Mouse (Mus musculus) forebrain, embryonic 14.5 days (tissue): ENCODE data around the gene Gm49711. TPM values are rescaled to one million over a fixed set of nuclear protein-coding genes. Genes with fewer than 3 reads are reported as not detected.

ENCODE experiments used
- ATAC-seq: fragments of 200-750 bp; cut with Nextera tagmentation; 2 replicates; pipeline ENCODE4 v1.8.0; 2017; ENCODE audit warnings: mild to moderate bottlenecking, moderate library complexity
- DNase-seq: peaks from one replicate; pipeline ENCODE4 v3.0.0-alpha.2; 2015; ENCODE audit warnings: low spot score
- H3K27ac ChIP-seq: fragments of 300-500 bp; sonication (generic); 2 replicates; pipeline ENCODE4 v1.5.1; 2014; ENCODE audit warnings: low read depth, mild to moderate bottlenecking, control low read depth, low read length, moderate library complexity
- H3K27me3 ChIP-seq: fragments of 300-500 bp; sonication (generic); replicated peaks from 2 replicates; pipeline ENCODE4 v1.6.1; 2014; ENCODE audit warnings: low read length, control low read depth, mixed read lengths; ENCODE audit not compliant: control insufficient read depth, insufficient read depth
- H3K36me3 ChIP-seq: fragments of 300-500 bp; sonication (generic); 2 replicates; pipeline ENCODE4 v1.6.1; 2014; ENCODE audit warnings: low read length, control low read depth; ENCODE audit not compliant: control insufficient read depth, insufficient read depth
- H3K4me1 ChIP-seq: fragments of 300-500 bp; sonication (generic); 2 replicates; pipeline ENCODE4 v1.6.1; 2014; ENCODE audit warnings: antibody characterized with exemption, low read length, control low read depth; ENCODE audit not compliant: control insufficient read depth, insufficient read depth
- H3K4me2 ChIP-seq: fragments of 300-500 bp; sonication (generic); 2 replicates; pipeline ENCODE4 v1.6.1; 2014; ENCODE audit warnings: mild to moderate bottlenecking, control low read depth, low read length
- H3K4me3 ChIP-seq: fragments of 300-500 bp; sonication (generic); 2 replicates; pipeline ENCODE4 v1.5.1; 2014; ENCODE audit warnings: low read depth, low read length, control low read depth
- H3K9ac ChIP-seq: fragments of 300-500 bp; sonication (generic); 2 replicates; pipeline ENCODE4 v1.6.1; 2014; ENCODE audit warnings: mild to moderate bottlenecking, low read length, control low read depth, moderate library complexity
- H3K9me3 ChIP-seq: fragments of 300-500 bp; sonication (generic); replicated peaks from 2 replicates; pipeline ENCODE4 v1.6.1; 2016; ENCODE audit warnings: low read length, control low read depth, mixed read lengths; ENCODE audit not compliant: control insufficient read depth
- WGBS: fragments of 180-500 bp; shearing (Covaris S2); extraction: QIAGEN DNeasy Blood & Tissue Kit; methylation state at CpG from one replicate; pipeline ENCODE4 v1.1.7; 2014; 5-methylcytosine and 5-hydroxymethylcytosine counted together
- polyA plus RNA-seq: library from polyadenylated mRNA; unstranded; fragments of >200 nt; fragmentation: Nextera tagmentation; extraction: Ambion mirVana; gene quantifications from 2 replicates; pipeline ENCODE4 v1.2.1, GENCODE M21; 2014

The Gm49711 gene
- polyA plus RNA-seq, 1 experiment from 2014 or later, result 0.63 TPM

- no peaks in the 10 kb centered on the region for H3K27me3 ChIP-seq
- 75% methylated on average over 4 of the region's 4 CpGs for WGBS
- 0 out of 2 replicates have a peak, but pooled peaks cover 2% of the 10 kb centered on the region for H3K4me1 ChIP-seq
- H3K4me2 ChIP-seq, result no peak overlapping the region
- no peak for ATAC-seq
- no peaks in the 10 kb centered on the region for H3K9me3 ChIP-seq
- no peak for DNase-seq
- no peak overlapping the region for H3K9ac ChIP-seq
- H3K36me3 ChIP-seq, result no peaks in the 10 kb centered on the region
- H3K27ac ChIP-seq, result no peak overlapping the region
- no peak overlapping the region for H3K4me3 ChIP-seq
Observed at GRCm38 (mm10) chr16:92163545-92163944, 105.4 kb downstream of the Gm49711 start.

- Histone ChIP-seq H3K9ac (no peak overlapping the region), H3K4me3 (no peak overlapping the region), H3K27ac (no peak overlapping the region), H3K4me1 (no peaks in the 10 kb centered on the region), H3K4me2 (no peak overlapping the region), H3K9me3 (no peaks in the 10 kb centered on the region), H3K27me3 (no peaks in the 10 kb centered on the region), H3K36me3 (no peaks in the 10 kb centered on the region)
- DNase-seq (no peak), ATAC-seq (no peak)
- WGBS, result 87% methylated on average over 1 of the region's 1 CpGs
Observed at GRCm38 (mm10) chr16:92176052-92176451, 117.9 kb downstream of the Gm49711 start.

- H3K9ac ChIP-seq, result no peak overlapping the region
- no peak overlapping the region for H3K27ac ChIP-seq
- H3K36me3 ChIP-seq, result no peaks in the 10 kb centered on the region
- no peak overlapping the region for H3K4me2 ChIP-seq
- H3K27me3 ChIP-seq, result no peaks in the 10 kb centered on the region
- no peak overlapping the region for H3K4me3 ChIP-seq
- ATAC-seq (no peak), DNase-seq (no peak)
- WGBS, result 86% methylated on average over 1 of the region's 1 CpGs
- H3K9me3 ChIP-seq, result no peaks in the 10 kb centered on the region
- no peaks in the 10 kb centered on the region for H3K4me1 ChIP-seq
Observed at GRCm38 (mm10) chr16:92177718-92178117, 119.6 kb downstream of the Gm49711 start.

GRCm38 (mm10) chr16:92179306-92179705 is 121.2 kb downstream of the Gm49711 start:
- no peaks in the 10 kb centered on the region for H3K36me3 ChIP-seq
- no peak overlapping the region for H3K4me3 ChIP-seq
- H3K9ac ChIP-seq, result no peak overlapping the region
- no peaks in the 10 kb centered on the region for H3K9me3 ChIP-seq
- ATAC-seq (no peak), DNase-seq (no peak)
- WGBS, result 61% methylated on average over 8 of the region's 8 CpGs
- no peaks in the 10 kb centered on the region for H3K4me1 ChIP-seq
- no peak overlapping the region for H3K27ac ChIP-seq
- no peaks in the 10 kb centered on the region for H3K27me3 ChIP-seq
- no peak overlapping the region for H3K4me2 ChIP-seq

- no peaks in the 10 kb centered on the region for H3K9me3 ChIP-seq
- no peaks in the 10 kb centered on the region for H3K27me3 ChIP-seq
- H3K9ac ChIP-seq, result no peak overlapping the region
- no peak overlapping the region for H3K4me2 ChIP-seq
- WGBS, result 79% methylated on average over 4 of the region's 4 CpGs
- H3K4me1 ChIP-seq, result no peaks in the 10 kb centered on the region
- H3K4me3 ChIP-seq, result no peak overlapping the region
- no peak for DNase-seq
- no peak for ATAC-seq
- H3K36me3 ChIP-seq, result no peaks in the 10 kb centered on the region
- H3K27ac ChIP-seq, result no peak overlapping the region
Observed at GRCm38 (mm10) chr16:92183477-92183876, 125.4 kb downstream of the Gm49711 start.

- no peaks in the 10 kb centered on the region for H3K9me3 ChIP-seq
- H3K27me3 ChIP-seq, result no peaks in the 10 kb centered on the region
- H3K4me1 ChIP-seq, result no peaks in the 10 kb centered on the region
- no peak overlapping the region for H3K27ac ChIP-seq
- H3K9ac ChIP-seq, result no peak overlapping the region
- H3K4me2 ChIP-seq, result no peak overlapping the region
- no peak overlapping the region for H3K4me3 ChIP-seq
- no peaks in the 10 kb centered on the region for H3K36me3 ChIP-seq
- no peak for DNase-seq
- no peak for ATAC-seq
Observed at GRCm38 (mm10) chr16:92190603-92191002, 132.5 kb downstream of the Gm49711 start.

GRCm38 (mm10) chr16:92195094-92195493 is 137.0 kb downstream of the Gm49711 start:
- WGBS, result 55% methylated on average over 6 of the region's 6 CpGs
- H3K9me3 ChIP-seq, result no peaks in the 10 kb centered on the region
- no peaks in the 10 kb centered on the region for H3K36me3 ChIP-seq
- H3K9ac ChIP-seq, result no peak overlapping the region
- no peak for DNase-seq
- no peak for ATAC-seq
- H3K27ac ChIP-seq, result no peak overlapping the region
- no peak overlapping the region for H3K4me3 ChIP-seq
- H3K4me1 ChIP-seq, result 0 out of 2 replicates have a peak, but pooled peaks cover 5% of the 10 kb centered on the region
- no peak overlapping the region for H3K4me2 ChIP-seq
- H3K27me3 ChIP-seq, result no peaks in the 10 kb centered on the region

- ATAC-seq, result peak; percentile 75
- DNase-seq, result peak; percentile 81
- no peaks in the 10 kb centered on the region for H3K9me3 ChIP-seq
- H3K9ac ChIP-seq, result no peak overlapping the region
- no peak overlapping the region for H3K27ac ChIP-seq
- 0 out of 2 replicates have a peak, but pooled peaks cover 5% of the 10 kb centered on the region for H3K4me1 ChIP-seq
- no peaks in the 10 kb centered on the region for H3K36me3 ChIP-seq
- no peak overlapping the region for H3K4me3 ChIP-seq
- H3K27me3 ChIP-seq, result no peaks in the 10 kb centered on the region
- H3K4me2 ChIP-seq, result no peak overlapping the region
- 43% methylated on average over 8 of the region's 8 CpGs for WGBS
Observed at GRCm38 (mm10) chr16:92196741-92197331, 138.7 kb downstream of the Gm49711 start.

- ATAC-seq (no peak), DNase-seq (peak; percentile 12)
- Histone ChIP-seq H3K27ac (no peak overlapping the region), H3K27me3 (no peaks in the 10 kb centered on the region), H3K4me1 (0 out of 2 replicates have a peak, but pooled peaks cover 5% of the 10 kb centered on the region), H3K9ac (no peak overlapping the region), H3K4me2 (no peak overlapping the region), H3K9me3 (no peaks in the 10 kb centered on the region), H3K36me3 (no peaks in the 10 kb centered on the region), H3K4me3 (no peak overlapping the region)
- 67% methylated on average over 7 of the region's 7 CpGs for WGBS
Observed at GRCm38 (mm10) chr16:92200615-92201014, 142.5 kb downstream of the Gm49711 start.
